Mouse (Mus musculus) fat pad, adult 2 months (tissue): Measurements from ENCODE around the gene 2310022A10Rik.

ENCODE experiments used
- DNase-seq: peaks from one replicate; pipeline ENCODE4 v3.0.0-alpha.2; 2011; ENCODE audit warnings: low read depth, low spot score; ENCODE audit errors: extremely low read depth

The 2310022A10Rik gene

DNA sequence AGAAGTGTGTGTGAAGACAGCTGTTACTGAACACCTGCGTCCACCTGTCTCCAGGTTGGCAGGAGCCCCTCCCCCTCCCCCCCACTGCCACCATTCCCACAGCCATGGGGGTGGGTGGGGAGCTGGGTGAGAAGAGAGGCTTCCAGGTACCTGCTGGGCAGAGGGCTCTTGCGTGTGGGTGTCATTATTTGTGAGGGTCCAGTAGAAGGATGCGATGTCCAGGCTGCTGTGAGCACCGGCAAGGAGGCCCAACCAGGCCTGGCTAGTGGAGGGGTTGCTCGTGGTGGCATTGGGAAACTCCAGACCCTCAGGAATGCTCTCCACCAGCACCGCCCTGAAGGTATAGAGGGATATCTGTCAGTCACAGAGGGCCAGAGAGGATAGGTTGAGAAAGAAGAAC lies 12.1 kb upstream of the 2310022A10Rik start:
- DNase-seq, result no peak

DNA sequence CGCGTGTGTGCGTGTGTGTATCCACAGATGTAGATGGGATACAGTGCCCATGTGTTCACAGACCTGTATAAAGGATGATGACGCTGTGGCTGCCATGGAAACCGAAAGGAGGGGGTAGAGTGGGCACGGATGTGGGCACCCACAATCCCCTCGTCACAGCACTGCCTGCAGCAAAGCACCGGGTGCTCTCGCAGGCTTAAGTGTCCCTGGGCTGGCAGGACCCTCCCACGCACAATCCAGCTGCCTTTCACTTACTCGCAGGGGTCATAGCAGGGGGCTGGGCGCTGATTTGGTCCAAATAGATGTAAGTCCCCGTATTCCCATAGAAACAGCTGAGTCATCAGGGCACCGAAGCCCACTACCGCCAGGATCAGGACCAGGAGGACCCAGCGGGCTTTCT lies 11.6 kb upstream of the 2310022A10Rik start:
- no peak for DNase-seq

DNA sequence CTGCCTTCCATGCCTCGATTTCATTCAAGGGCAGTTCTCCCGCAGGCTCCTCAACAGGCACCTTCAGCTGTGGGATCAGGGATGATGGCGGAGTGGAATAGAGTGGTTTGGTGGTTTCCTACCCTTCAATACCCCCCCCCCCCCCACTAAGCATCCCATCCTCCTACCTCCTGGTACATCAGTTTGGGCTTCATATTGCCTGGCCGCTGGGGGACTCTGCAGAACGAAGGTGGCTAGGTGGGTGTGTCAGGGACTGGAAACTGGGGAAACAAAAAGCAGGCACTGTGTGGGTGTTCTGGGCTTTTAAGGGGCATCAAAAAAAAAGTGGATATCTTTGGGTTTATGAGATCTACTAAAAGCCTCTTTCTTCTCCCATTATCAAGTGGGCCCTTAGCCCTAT lies 11.1 kb upstream of the 2310022A10Rik start:
- no peak for DNase-seq

DNA sequence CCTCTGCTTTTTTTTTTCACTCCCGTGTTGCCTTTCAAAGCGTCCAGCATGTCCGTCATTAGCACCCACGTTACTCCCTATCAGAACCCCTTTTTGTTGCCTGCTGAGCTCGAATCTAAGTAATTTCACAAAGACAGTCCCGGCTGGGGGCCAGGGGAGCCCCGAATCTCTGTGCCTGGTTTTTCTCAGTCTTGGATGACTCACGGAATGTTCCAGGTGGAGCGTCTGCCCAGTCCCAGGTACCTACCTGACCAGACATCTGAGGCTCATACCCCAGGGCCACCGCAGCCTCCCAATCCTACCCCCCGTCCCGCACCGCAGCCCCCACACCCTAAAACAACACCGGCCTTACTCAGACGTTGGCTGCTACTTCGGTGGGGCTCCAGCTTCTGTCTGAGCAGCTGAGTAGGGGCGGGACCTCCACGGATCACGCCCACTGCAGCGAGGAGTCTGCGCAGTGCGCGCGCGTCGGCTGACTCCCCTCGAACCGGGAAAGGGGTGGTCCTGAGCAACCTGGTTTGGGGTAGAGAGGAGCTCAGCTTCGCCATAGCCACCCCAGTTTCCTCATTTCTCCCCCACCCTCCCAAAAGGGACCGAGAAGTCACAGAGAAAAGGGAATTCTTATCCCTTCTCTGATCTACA lies 10.5 kb upstream of the 2310022A10Rik start:
- DNase-seq, result no peak

DNA sequence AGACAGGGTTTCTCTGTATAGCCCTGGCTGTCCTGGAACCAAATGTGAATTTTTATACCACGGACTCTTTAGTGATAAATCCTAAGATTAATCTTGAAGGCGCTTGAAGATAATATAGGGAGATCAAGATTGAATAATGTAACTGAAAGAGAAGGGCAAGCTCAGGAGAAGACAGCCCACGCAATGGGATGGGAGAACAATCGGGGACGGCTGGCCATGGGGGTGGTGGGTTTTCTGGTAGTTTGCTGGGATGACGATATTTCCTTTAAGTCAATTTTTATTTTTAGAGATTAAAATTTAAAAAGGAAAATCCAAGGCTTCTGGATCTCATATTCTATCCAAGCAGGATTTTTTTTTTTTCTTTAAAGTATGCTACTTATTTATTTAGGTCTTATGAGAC lies 10.0 kb upstream of the 2310022A10Rik start:
- no peak for DNase-seq

DNA sequence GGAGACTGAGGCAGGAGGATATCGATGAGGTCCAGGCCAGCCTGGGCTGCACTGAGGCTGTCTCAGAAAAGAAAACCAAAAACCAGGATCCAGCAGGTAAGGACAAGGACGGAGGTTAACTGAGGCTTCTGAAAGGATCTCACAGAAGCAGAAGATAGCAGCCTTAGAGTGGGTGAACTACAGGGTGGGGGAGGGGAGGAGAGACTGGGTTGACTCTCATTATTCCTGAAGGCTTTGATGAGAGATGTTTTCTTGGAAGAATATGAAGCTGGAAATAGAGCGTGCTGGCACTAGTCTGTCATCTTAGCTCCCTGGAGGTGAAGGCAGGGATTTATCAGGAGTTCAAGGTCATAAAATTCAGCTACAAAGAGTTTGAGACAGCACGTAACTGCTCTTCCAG lies 9.2 kb upstream of the 2310022A10Rik start:
- no peak for DNase-seq

DNA sequence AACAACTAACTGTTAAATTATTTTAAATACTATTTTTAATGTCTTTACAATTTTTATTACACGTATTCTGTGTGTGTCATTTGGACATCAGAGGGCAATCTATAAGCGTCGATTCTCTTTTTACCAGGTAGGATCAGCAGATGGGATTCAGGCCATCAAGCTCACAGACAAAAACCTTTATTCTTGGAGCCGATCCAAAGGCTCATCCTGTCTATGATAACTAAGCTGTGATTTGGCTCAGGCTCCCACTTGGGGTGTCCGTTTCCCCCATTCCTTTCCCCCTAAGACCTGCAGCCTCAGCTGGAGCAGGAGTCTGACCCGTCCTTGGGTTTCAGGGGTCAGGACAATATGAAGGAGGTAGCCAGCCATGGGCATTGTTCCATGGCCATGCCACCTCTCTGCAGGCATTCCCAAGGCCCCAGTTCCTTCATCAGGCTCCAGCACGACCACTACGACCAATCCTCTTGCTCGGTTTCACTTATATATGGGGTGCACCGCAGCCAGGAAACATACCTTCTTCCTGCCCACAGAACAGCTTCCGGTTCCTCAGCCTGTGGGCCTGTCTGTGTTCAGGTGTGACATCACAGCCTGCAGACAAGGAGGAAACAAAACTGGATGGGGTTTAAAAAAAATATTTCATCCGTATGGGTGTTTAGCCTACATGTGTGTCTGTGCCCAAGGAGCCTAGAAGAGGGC lies 8.2 kb upstream of the 2310022A10Rik start:
- DNase-seq, result no peak

DNA sequence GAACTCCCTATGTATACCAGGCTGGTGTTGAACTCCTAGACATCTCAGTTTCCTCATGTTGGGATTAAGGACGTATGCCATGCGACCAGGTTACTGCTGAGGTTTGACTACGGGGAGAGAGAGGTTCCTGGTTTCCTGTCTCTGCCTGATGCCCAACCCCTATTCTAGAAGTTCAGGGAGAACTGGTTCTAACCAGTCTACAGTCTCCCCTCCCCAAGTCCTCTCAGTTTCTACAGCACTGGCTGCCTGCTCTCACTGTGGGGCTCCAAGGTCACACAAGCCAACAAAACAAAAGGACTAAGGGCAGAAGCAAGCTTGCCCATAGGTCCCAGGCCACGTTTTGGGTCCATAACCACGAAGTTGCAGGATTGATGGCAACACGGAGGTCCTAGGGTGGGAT lies 3.4 kb upstream of the 2310022A10Rik start:
- no peak for DNase-seq

DNA sequence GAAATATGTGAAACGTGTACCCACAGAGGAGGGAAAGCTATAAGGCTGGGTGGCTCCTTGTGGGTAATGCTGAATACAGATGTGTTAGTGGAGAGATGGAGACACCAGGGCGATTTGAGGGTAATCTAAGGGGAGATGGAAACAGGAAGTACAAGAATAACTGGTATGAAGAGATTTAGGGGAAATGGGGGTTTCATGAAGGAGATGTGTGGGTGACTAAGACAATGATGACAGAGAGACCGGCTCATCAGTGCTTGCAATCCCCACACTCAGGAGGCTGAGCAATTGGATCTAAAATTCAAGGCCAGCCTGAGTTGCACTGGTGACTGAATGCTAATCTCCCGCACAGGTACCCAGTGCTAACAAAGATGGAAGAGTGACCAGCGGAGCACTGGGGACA lies 963 bp upstream of the 2310022A10Rik start:
- no peak for DNase-seq

DNA sequence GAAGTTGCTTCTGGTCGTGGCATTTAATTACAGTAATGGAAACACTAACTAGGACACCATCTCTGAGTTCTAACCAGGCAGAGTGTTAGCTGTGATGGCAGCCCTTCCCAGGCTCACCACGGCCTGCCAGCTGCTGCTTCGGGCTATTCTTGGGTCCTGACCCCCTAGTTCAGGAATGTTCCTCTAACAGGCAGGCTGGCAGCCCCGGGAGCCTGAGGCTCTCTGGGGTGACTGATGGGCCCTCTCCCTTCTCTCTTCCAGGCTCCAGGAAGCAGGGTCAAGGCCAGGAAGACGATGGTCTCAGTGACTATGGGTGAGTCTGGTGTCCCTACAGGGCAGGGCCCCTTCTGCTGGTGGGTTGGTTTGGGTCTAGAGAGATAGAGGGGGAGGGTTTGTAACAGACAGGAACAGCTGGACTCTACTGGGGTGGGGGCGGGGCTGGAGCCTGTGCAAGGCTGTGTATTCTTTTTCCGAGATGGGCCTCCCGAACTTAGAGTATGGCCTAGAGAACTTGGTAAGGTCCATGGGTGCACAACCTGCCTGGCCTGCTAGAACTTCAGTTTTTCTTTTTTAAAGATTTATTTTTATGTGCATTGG lies 7.4 kb downstream of the 2310022A10Rik start:
- DNase-seq, result no peak

DNA sequence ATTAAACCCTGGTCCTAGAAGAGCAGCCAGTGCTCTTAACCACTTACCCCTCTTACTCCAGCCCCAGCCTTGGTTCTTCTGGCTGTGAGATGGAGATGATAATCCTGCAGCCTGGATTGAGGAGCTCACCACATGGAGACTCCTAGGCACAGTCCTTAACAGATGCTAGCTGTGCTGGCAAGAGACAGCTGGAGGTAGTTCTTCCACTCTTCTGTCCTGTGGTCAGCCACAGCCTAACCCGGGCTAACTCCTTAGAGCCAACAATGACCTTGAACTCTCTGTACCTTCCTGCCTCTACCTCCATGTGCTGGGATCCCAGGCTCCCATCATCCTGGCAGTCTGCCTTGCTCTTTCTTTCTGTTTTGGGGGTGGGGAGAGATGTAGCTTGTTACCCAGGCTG lies 7.9 kb downstream of the 2310022A10Rik start:
- DNase-seq, result no peak

DNA sequence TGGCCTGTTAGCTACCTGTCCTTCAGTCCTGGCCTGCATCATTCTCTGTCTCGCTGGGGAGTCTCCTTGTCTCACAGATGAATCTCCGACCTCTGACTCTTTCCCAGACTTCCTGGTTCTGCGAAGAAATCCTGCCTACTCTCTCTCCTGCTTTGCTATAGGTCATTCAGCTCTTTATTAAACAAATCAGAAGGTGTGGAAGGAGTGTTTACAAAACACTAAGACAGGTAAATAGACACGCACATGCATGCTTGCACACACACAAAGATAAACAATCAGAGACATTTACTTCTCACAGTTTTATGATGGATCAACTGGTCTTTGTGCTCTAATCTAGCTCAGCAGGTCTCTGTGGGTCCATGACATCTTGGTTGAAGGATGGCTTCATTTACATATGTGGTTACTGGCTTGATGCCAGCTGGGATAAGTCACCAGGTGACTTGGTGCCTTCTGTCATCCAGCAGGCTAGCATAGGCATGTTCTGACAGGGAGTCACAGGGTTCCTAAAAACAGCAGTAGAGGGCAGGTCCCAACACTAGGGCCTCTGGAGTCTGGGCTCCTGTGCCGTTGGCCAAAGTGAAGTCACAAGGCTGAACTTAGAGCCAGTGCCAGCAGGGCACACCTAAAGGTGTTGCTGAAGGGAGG lies 16.7 kb downstream of the 2310022A10Rik start:
- DNase-seq, result peak; percentile 93

DNA sequence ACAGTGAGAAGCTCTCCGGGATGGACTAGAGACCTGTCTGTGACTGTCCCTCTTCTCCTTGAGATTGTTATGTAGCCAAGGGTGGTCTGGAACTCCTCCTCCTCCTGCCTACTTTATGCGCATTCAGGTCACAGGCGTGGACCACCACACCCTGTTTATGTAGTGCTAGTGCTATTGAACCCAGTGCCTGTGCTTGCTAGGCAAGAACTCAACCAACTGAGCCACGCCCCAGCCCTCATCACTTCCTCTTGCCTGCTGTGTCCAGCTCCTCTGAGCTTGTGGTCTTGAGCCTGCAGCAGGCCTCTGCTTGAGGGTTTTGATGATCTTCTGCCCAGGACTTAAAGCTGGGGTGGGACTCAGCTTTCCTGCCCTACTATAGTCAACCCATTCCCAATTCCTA lies 19.1 kb downstream of the 2310022A10Rik start:
- DNase-seq, result no peak

DNA sequence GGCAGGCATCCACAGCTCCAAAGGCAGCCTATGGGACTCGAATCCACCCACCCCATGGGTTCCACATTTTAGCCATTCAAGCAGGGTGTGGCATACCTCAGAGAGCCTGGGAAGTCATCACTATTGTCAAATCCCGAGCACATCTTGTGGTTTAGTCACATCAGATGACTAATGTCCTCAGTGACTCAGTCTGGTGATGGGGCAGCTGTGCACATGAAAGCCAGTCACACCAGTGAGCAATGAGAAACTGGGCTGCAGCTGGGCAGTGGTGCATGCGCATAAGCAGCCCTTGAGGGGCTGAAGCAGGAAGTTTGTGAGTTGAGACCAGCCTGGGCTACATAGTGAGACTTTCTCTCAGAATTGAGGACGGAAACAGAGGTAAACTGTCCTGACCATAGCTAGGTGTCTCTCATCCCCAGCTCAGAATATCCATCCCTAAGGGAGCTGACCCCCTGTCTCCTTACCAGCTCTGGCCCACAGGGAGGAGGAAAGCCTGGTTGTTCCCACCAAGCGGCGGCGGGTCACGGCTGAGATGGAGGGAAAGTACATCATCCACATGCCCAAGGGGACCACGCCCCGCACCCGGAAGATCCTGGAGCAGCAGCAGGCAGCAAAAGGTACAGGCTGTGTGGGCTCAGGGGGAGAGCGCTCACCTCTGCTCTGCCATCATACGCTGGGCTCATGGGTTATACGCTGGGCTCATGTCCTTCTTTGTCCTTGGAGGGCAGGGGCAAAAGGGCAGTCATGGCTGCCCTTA lies 21.3 kb downstream of the 2310022A10Rik start:
- no peak for DNase-seq

DNA sequence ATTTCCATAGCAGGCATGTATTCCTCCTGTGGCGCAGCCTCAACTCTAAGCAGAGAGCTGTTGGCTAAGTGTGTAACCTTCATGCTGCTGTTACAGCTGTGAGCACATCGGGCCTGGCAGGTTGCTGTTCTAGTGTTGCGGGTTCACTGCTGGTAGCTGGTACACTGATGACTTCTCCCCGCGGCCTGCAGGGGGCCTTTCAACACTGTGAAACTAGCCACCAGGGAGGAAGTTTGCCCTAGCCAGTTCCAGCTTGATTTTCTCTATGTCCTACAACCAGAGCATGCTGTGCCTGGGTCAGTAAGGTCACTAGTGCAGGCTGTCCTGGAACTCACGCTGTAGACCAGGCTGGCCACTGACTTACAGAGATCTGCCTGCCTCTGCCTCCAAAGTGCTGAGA lies 23.9 kb downstream of the 2310022A10Rik start:
- no peak for DNase-seq

DNA sequence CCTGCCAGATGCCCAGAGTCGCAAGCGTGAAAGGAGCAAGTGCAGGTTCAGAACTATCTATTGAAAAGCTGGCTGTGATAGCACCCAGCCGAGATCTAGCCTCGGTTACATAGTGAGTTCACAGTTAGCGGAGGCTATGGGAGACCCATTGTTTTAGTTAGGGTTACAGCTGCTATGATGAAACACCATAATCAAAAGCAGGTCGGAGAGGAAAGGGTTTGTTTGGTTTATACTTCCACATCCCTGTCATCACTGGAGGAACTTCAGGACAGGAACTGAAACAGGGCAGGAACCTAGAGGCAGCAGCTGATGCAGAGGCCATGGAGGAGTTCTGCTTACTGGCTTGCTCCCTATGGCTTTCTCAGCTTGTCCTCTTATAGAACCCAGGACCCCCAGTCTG lies 24.6 kb downstream of the 2310022A10Rik start:
- no peak for DNase-seq

DNA sequence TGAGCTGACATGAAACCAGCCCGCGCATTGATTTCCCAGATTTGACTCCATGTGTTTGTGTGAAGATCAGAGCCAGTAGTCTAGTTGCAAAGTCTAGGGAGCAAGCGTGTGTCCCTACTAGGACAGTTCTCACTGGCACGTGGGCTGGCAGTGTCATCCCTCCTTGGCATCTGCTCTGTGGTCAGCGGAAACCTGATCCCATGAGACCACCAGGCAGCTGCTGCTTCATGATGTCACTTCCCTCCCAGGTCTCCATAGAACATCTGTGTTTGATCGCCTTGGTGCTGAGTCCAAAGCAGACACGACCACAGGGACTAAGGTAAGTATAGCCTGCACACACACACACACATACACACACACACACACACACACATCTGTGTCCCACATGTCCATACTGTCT lies 25.4 kb downstream of the 2310022A10Rik start:
- DNase-seq, result no peak

DNA sequence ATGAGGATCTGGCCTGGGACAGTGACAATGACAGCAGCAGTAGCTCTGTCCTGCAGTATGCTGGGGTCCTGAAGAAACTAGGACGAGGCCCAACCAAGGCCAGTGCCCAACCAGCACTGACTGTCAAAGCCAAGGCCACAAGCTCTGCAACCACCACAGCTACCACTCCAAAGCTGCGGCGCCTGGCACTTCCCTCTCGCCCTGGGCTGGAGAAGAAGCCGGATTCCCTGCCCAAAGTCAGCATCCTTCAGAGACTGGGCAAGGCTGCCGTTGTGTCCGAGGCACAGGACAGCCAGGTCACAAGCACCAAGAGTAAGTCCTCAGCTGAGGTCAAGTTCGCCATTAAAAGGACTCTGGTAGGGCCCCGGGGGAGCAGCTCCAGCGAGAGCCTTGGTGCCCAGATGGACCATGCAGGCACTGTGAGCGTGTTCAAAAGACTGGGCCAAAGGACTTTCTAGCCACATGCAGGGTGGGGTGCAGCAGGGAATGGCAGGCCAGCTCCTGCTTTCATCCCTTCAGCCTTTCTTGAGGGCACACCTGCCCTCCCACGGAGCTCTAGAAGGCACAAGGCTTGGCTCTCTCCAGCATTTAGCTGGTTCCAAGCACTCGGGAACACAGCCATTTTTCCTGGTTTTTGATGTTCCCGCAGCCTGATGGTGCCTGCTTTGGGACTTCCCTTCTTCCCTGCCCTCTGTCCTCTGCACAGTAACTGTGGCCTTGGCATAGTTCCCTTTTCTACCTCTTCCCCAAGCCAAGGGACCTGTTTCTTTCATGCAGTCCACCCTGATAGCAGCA lies 27.5 kb downstream of the 2310022A10Rik start:
- DNase-seq, result no peak

DNA sequence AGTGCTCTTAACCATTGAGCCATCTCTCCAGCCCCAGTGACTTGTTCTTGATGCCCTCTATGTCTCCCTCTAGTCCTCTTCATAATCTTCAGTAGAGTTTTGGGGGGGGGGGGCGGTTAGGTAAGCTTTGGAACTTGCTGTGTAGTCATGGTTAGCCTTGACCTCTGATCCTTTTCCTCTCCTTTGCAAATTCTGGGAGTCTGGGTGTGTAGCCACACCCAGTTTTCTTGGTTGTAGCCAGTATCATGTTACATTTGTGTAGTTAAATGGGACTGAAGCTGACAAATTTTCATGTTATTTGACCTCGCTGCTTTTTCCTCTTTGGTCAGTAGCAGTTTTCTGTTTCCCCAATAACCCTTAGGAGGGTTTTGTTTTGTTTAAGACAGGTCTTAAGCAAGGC lies 33.8 kb downstream of the 2310022A10Rik start:
- no peak for DNase-seq

DNA sequence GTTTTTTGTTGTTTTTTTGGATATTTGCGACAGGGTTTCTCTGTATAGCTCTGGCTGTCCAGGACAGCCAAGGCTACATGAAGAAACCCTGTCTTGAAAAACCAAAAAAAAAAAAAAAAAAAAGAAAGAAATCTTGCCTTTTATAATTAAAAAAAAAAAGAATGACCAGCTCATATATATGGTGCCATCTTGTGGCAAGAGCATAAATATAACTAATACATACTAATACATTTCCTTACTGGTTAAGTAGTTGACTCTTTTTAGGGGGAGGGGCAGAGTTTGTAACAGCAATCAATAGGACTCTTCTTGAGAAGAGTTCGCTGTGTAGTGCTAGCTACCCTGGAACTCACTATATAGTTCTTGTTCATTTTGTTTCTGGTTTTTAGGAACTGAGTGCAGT lies 34.7 kb downstream of the 2310022A10Rik start:
- DNase-seq, result no peak

DNA sequence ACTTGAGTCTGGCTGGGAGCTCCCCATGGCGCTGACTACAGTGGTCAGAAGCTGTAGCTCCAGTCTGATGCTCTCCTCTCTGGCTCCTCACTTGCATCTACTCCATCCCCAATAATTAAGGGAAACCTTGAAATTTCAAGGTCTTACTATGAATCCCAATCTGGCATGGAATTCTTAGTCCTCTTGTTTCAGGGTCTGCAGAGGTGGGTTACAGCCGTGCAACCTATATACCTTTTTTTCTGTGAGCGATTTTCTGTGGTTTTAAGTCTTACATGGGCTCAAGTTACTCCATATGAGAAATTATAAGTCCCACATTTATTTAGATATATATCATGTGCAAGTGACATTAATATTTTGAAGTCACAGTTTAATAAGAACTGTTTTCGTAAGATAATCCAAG lies 37.1 kb downstream of the 2310022A10Rik start:
- DNase-seq, result no peak
